Mouse (Mus musculus) cerebellum, adult 2 months (tissue): Measurements from ENCODE around the gene Cipc. TPM values are rescaled to one million over a fixed set of nuclear protein-coding genes. Genes with fewer than 3 reads are reported as not detected.

Source experiments
- DNase-seq, 2 experiments: peaks; one replicate each; pipeline ENCODE4 v3.0.0; 2021
- H3K27ac ChIP-seq: fragments of 200-500 bp; 2 replicates; pipeline ENCODE4 v1.5.1; 2012; ENCODE audit warnings: low read length, control low read depth, inconsistent platforms; ENCODE audit not compliant: insufficient read depth
- H3K27me3 ChIP-seq: fragments of 200-500 bp; 2 replicates; pipeline ENCODE4 v1.6.1; 2012; ENCODE audit warnings: inconsistent platforms, mild to moderate bottlenecking, low read length, moderate library complexity; ENCODE audit not compliant: control insufficient read depth, insufficient read depth
- H3K4me1 ChIP-seq: fragments of 200-500 bp; 2 replicates; pipeline ENCODE4 v1.6.1; 2011; ENCODE audit warnings: low read length; ENCODE audit not compliant: control insufficient read depth, insufficient read depth
- H3K4me3 ChIP-seq: fragments of 200-500 bp; replicated peaks from 2 replicates; pipeline ENCODE3; 2011; ENCODE audit warnings: mild to moderate bottlenecking, low read depth, low read length, control low read depth; ENCODE audit not compliant: insufficient read depth
- CTCF ChIP-seq: fragments of 200-500 bp; IDR thresholded peaks from 2 replicates; pipeline ENCODE4 v1.5.1; 2011; ENCODE audit warnings: low read depth, mild to moderate bottlenecking, control low read depth, low read length, moderate library complexity, borderline replicate concordance; ENCODE audit not compliant: insufficient read depth
- POLR2A ChIP-seq: fragments of 200-500 bp; IDR thresholded peaks from 2 replicates; pipeline ENCODE4 v1.6.1; 2011; ENCODE audit warnings: low read length, control low read depth, borderline replicate concordance; ENCODE audit not compliant: insufficient read depth
- whole genome bisulfite sequencing: fragments of 180-500 bp; shearing (Covaris S2); methylation state at CpG from one replicate; pipeline ENCODE4 v1.1.7; 2018; 5-methylcytosine and 5-hydroxymethylcytosine counted together
- polyA plus RNA-seq: library from polyadenylated mRNA; depleted of rRNA; stranded (reverse); fragments of >200 nt; gene quantifications from 2 replicates; pipeline ENCODE4 v1.2.3, GENCODE M21; 2012

Gene Cipc
- polyA plus RNA-seq, 1 experiment, result 127 TPM

- 20% methylated on average over 15 of the region's 15 CpGs for WGBS
- TF ChIP-seq POLR2A, result no peak
- no peak for TF ChIP-seq CTCF
- DNase-seq, result peak; percentile 66 to 67
- no peaks in the 10 kb centered on the region for H3K27me3 ChIP-seq
- no peak overlapping the region for H3K4me3 ChIP-seq
- peaks cover 32% of the 10 kb centered on the region for H3K4me1 ChIP-seq
- no peak overlapping the region for H3K27ac ChIP-seq
These were observed 31.0 kb downstream of the Cipc start for GRCm38 (mm10) chr12:86977833-86978232.

GRCm38 (mm10) chr12:86981180-86981579 is 34.3 kb downstream of the Cipc start:
- no peak overlapping the region for H3K27ac ChIP-seq
- no peaks in the 10 kb centered on the region for H3K27me3 ChIP-seq
- DNase-seq, result peak; percentile 57 to 75
- no peak overlapping the region for H3K4me3 ChIP-seq
- no peak for TF ChIP-seq POLR2A
- TF ChIP-seq CTCF, result peak; percentile 77
- 35% methylated on average over 9 of the region's 9 CpGs for WGBS
- H3K4me1 ChIP-seq, result peaks cover 7% of the 10 kb centered on the region

- WGBS, result 47% methylated on average over 28 of the region's 28 CpGs
- no peak for DNase-seq
- no peaks in the 10 kb centered on the region for H3K4me1 ChIP-seq
- no peaks in the 10 kb centered on the region for H3K27me3 ChIP-seq
- H3K27ac ChIP-seq, result no peak overlapping the region
- TF ChIP-seq CTCF (no peak), POLR2A (no peak)
- H3K4me3 ChIP-seq, result no peak overlapping the region
These were observed 36.8 kb downstream of the Cipc start for GRCm38 (mm10) chr12:86983470-86984193.

GRCm38 (mm10) chr12:86984194-86984555 is 37.3 kb downstream of the Cipc start:
- WGBS, result 52% methylated on average over 6 of the region's 6 CpGs

DNA sequence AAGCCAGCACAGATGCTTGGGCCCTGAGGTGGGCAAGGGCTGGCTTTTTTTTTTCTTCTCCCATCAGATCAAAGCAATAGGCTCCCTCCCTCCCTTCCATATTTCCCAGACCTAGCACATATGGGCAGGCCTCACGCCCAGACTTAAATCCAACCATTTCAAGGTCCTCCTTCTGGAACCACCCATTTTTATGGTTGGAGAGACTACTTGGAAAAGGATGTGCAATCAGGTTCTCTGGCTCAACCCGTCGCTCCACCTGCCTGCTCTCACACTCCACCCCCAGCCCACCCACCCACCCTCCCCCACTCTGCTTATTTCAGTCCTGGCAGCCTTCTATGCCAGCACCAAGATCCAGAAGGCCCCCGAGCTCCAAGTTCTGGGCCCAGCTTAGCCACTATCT is 39.7 kb downstream of the Cipc start:
- no peak for DNase-seq
- whole genome bisulfite sequencing, result 74% methylated on average over 4 of the region's 4 CpGs

More at GRCm38 (mm10) chr12:86984194-86984555, 37.3 kb downstream of the Cipc start:
- Histone ChIP-seq H3K27ac (no peak overlapping the region), H3K4me3 (no peak overlapping the region), H3K27me3 (no peaks in the 10 kb centered on the region), H3K4me1 (peaks cover 3% of the 10 kb centered on the region; the same call in 1 of the 2 replicates)
- no peak for DNase-seq
- TF ChIP-seq POLR2A (no peak), CTCF (no peak)

GRCm38 (mm10) chr12:86988227-86988626 is 41.4 kb downstream of the Cipc start:
- 78% methylated on average over 16 of the region's 16 CpGs for WGBS
- H3K27ac ChIP-seq, result no peak overlapping the region
- no peak for DNase-seq
- H3K4me3 ChIP-seq, result no peak overlapping the region
- H3K4me1 ChIP-seq, result peaks cover 12% of the 10 kb centered on the region; the same call in 1 of the 2 replicates
- H3K27me3 ChIP-seq, result no peaks in the 10 kb centered on the region
- TF ChIP-seq POLR2A (no peak), CTCF (no peak)

More for the DNA sequence above, 39.7 kb downstream of the Cipc start:
- TF ChIP-seq POLR2A (no peak), CTCF (no peak)
- Histone ChIP-seq H3K4me3 (no peak overlapping the region), H3K27ac (no peak overlapping the region), H3K27me3 (no peaks in the 10 kb centered on the region), H3K4me1 (peaks cover 12% of the 10 kb centered on the region; the same call in 1 of the 2 replicates)

- Histone ChIP-seq H3K4me3 (peak overlapping the region; percentile 85), H3K27me3 (no peaks in the 10 kb centered on the region), H3K27ac (no peak overlapping the region), H3K4me1 (peaks cover 13% of the 10 kb centered on the region)
- TF ChIP-seq CTCF (no peak), POLR2A (no peak)
- WGBS, result 11% methylated on average over 15 of the region's 15 CpGs
- DNase-seq, result no peak
These were observed 42.5 kb downstream of the Cipc start for GRCm38 (mm10) chr12:86989378-86989777.
